ENCODE assay signal across 9 mouse cellular contexts in genomic region chr10:24797246-24797645, GRCm38 (mm10). TPM values are rescaled to one million over a fixed set of nuclear protein-coding genes. Genes with fewer than 3 reads are reported as not detected.
DNase-seq lines count a peak whose midpoint lies in the region; ATAC-seq and TF ChIP-seq lines count a peak whose summit lies in the region.
"Had no signal": no experiment of that assay in that cellular context is flagged by ENCODE, and none has a peak within 500 bp of the region (broad histone marks: within the 10 kb centered on the region; RNA-seq: fewer than 3 reads in every experiment).

No protein-coding gene starts in this region.

- 48% methylated on average over 5 of the region's 5 CpGs for WGBS in forebrain, embryonic 11.5 days
- 46% methylated on average over 5 of the region's 5 CpGs for WGBS in forebrain, embryonic 12.5 days

- H3K79me2 ChIP-seq in CH12.LX (replicated peaks; ENCODE audit: control insufficient read depth, extremely low read depth, insufficient read depth, poor library complexity, severe bottlenecking) = no peaks in the 10 kb centered on the region

- TF ChIP-seq EP300 in CH12.LX (IDR thresholded peaks at IDR 0.05; ENCODE audit: low read length) = no peak

- H3K4me1 ChIP-seq in forebrain, embryonic 11.5 days (replicated peaks; ENCODE audit: control insufficient read depth, insufficient read depth, low read length) = no peaks in the 10 kb centered on the region
- no peaks in the 10 kb centered on the region for H3K4me1 ChIP-seq in forebrain, embryonic 12.5 days
- peaks cover 0 to 6% of the 10 kb centered on the region in 2 experiments; a peak in 2 of 4 replicates for H3K4me1 ChIP-seq in CH12.LX (ENCODE audit: control insufficient read depth in 1 of 2, insufficient read depth in 2 of 2)
- H3K4me1 ChIP-seq: limb, embryonic 12.5 days had no signal

- peak; percentile 76 for DNase-seq in forebrain, embryonic 11.5 days (ENCODE audit: low spot score)
- peak; percentile 79 for DNase-seq in CH12.LX (ENCODE audit: extremely low read depth)
- DNase-seq in c-Kit-positive CD71-negative TER-119-negative erythroid progenitor cells, embryonic 14.5 days (ENCODE audit: low read depth) = peak; percentile 56
- DNase-seq in layer of hippocampus, adult 9-11 months = peak; percentile 10
- peak; percentile 68 to 88 for DNase-seq in spleen, postnatal 10 days (ENCODE audit: low spot score in 2 of 2)

- no peak overlapping the region for H3K4me3 ChIP-seq in forebrain, embryonic 11.5 days (ENCODE audit: low read depth, low read length)
- H3K4me3 ChIP-seq in forebrain, embryonic 12.5 days (replicated peaks) = no peak overlapping the region
- no peak overlapping the region for H3K4me3 ChIP-seq in CH12.LX (replicated peaks in 1 of 3; ENCODE audit: low read depth in 2 of 3, low read length in 2 of 3, poor library complexity in 1 of 3)
- H3K4me3 ChIP-seq: limb, embryonic 12.5 days had no signal

- H3K27ac ChIP-seq in forebrain, embryonic 11.5 days (ENCODE audit: low read depth, low read length) = no peak overlapping the region
- no peak overlapping the region for H3K27ac ChIP-seq in forebrain, embryonic 12.5 days
- H3K27ac ChIP-seq in CH12.LX (ENCODE audit: insufficient read depth, low read depth) = no peak overlapping the region
- H3K27ac ChIP-seq: limb, embryonic 12.5 days had no signal

- TF ChIP-seq RAD21 in CH12.LX (IDR thresholded peaks at IDR 0.05; ENCODE audit: low read depth, low read length) = peak; percentile 85

- dilution Hi-C loops in CH12.LX (cut with MboI; ENCODE audit: extremely low pct_ligation_motif_present, extremely low pct_unique_long_range_greater_than_20kb, low sequenced_read_pairs) = no loop called here

- no peak overlapping the region for H3K4me2 ChIP-seq in forebrain, embryonic 11.5 days (ENCODE audit: low read depth, low read length, severe bottlenecking)
- H3K4me2 ChIP-seq in forebrain, embryonic 12.5 days = no peak overlapping the region
- H3K4me2 ChIP-seq in CH12.LX (ENCODE audit: insufficient read depth, low read depth, poor library complexity, severe bottlenecking) = no peak overlapping the region
- H3K4me2 ChIP-seq: limb, embryonic 12.5 days had no signal

- no peak overlapping the region for H3K9ac ChIP-seq in forebrain, embryonic 11.5 days (ENCODE audit: low read length)
- no peak overlapping the region for H3K9ac ChIP-seq in forebrain, embryonic 12.5 days
- H3K9ac ChIP-seq in CH12.LX (ENCODE audit: insufficient read depth, low read depth) = no peak overlapping the region
- H3K9ac ChIP-seq: limb, embryonic 12.5 days had no signal

- H3K27me3 ChIP-seq in forebrain, embryonic 11.5 days (ENCODE audit: control insufficient read depth, insufficient read depth, low read length) = no peaks in the 10 kb centered on the region
- no peaks in the 10 kb centered on the region for H3K27me3 ChIP-seq in forebrain, embryonic 12.5 days
- H3K27me3 ChIP-seq in CH12.LX (replicated peaks) = no peaks in the 10 kb centered on the region
- H3K27me3 ChIP-seq: limb, embryonic 12.5 days had no signal

- ATAC-seq in forebrain, embryonic 11.5 days (replicated peaks; ENCODE audit: low FRiP score) = no peak
- ATAC-seq in forebrain, embryonic 12.5 days (ENCODE audit: low FRiP score) = no peak
- ATAC-seq in frontal cortex, adult (ENCODE audit: low TSS enrichment) = peak; percentile 69
- ATAC-seq in megakaryocyte progenitor cell, adult 5-6 weeks (replicated peaks; ENCODE audit: poor library complexity) = peak; percentile 94

- TF ChIP-seq POLR2A in CH12.LX (IDR thresholded peaks at IDR 0.05; ENCODE audit: low read depth, low read length) = no peak

- H3K9me3 ChIP-seq in forebrain, embryonic 11.5 days (ENCODE audit: control insufficient read depth, low read length) = no peaks in the 10 kb centered on the region
- H3K9me3 ChIP-seq in forebrain, embryonic 12.5 days = no peaks in the 10 kb centered on the region
- H3K9me3 ChIP-seq in CH12.LX (replicated peaks; ENCODE audit: low read length) = no peaks in the 10 kb centered on the region
- H3K9me3 ChIP-seq: limb, embryonic 12.5 days had no signal

- peak; percentile 92 to 98 for TF ChIP-seq CTCF in CH12.LX (conservative IDR thresholded peaks at IDR 0.05 in 1 of 2, IDR thresholded peaks at IDR 0.05 in 1 of 2; ENCODE audit: low read depth in 2 of 2, low read length in 2 of 2)

- H3K36me3 ChIP-seq in forebrain, embryonic 11.5 days (ENCODE audit: control insufficient read depth, insufficient read depth, low read length) = no peaks in the 10 kb centered on the region
- H3K36me3 ChIP-seq in forebrain, embryonic 12.5 days (replicated peaks) = no peaks in the 10 kb centered on the region
- no peaks in the 10 kb centered on the region for H3K36me3 ChIP-seq in CH12.LX (replicated peaks in 1 of 2; ENCODE audit: control insufficient read depth in 1 of 2, insufficient read depth in 1 of 2, low read length in 1 of 2)
- H3K36me3 ChIP-seq: limb, embryonic 12.5 days had no signal

- in situ Hi-C loops in CH12.LX (cut with MboI; ENCODE audit: low pct_ligation_motif_present, low pct_unique_long_range_greater_than_20kb, low sequenced_read_pairs) = loop anchor here (5.0 kb wide), 1 partner anchor 50 kb away; no protein-coding TSS in a partner anchor

TF ChIP-seq in CH12.LX, 34 proteins besides CTCF, POLR2A, EP300 and RAD21:
- TF ChIP-seq BHLHE40 (IDR thresholded peaks at IDR 0.05; ENCODE audit: low read depth, low read length) (peak; percentile 90), IRF4 (IDR thresholded peaks at IDR 0.05; ENCODE audit: low read depth, low read length) (0 out of 2 replicates have a peak, but pooled peaks have one; percentile 39), TCF12 (IDR thresholded peaks at IDR 0.05; ENCODE audit: low read depth, low read length) (0 out of 2 replicates have a peak, but pooled peaks have one; percentile 44), PAX5 (IDR thresholded peaks at IDR 0.05; ENCODE audit: low read length) (no peak), SIN3A (IDR thresholded peaks at IDR 0.05; ENCODE audit: low read length) (no peak), MYC (IDR thresholded peaks at IDR 0.05; ENCODE audit: low read depth, low read length) (peak; percentile 87), USF2 (conservative IDR thresholded peaks at IDR 0.05; ENCODE audit: low read depth, low read length) (no peak), SMC3 (IDR thresholded peaks at IDR 0.05; ENCODE audit: low read depth, low read length) (peak; percentile 93), ZC3H11A (IDR thresholded peaks at IDR 0.05; ENCODE audit: low read depth, low read length) (peak; percentile 59), HCFC1 (IDR thresholded peaks at IDR 0.05; ENCODE audit: low read depth, low read length) (peak; percentile 43), MAX (IDR thresholded peaks at IDR 0.05; ENCODE audit: low read length) (peak; percentile 82)
TF ChIP-seq in CH12.LX: peak in this region for 8.

RNA-seq across cellular contexts. Expression of gene Enpp3, which starts 45.4 kb away (rescaled TPM):
- polyA plus RNA-seq in forebrain, embryonic 11.5 days (2014; fragmentation: Nextera tagmentation; extraction: Ambion mirVana) = 4.1 and 6.4 TPM in 2 replicates
- 3.8 and 3.9 TPM in 2 replicates for polyA plus RNA-seq in forebrain, embryonic 12.5 days (2016; fragmentation: Nextera tagmentation; extraction: Ambion mirVana)
- total RNA-seq in CH12.LX (2012; rRNA removed) = 0.04 TPM in 1 of 2 replicates, not detected in the other
- 0.08 and 0.15 TPM in 2 replicates for total RNA-seq in CH12.LX (2014; rRNA removed)
- 0.24 and 0.48 TPM in 2 replicates for polyA plus RNA-seq in CH12.LX (2012; ENCODE audit: insufficient read length, low read depth)
- 0.22 and 0.54 TPM in 2 replicates for total RNA-seq in megakaryocyte progenitor cell, adult 5-6 weeks (2015)
- total RNA-seq in megakaryocyte progenitor cell, adult 5-6 weeks (2017) = 0.10 and 0.12 TPM in 2 replicates

Comparison
In these comparisons a context has a peak if more than half of its experiments do, and no peak if none do; other contexts are left out.
1. ATAC-seq: peak in frontal cortex, adult (single experiment) and megakaryocyte progenitor cell, adult 5-6 weeks (single experiment); none in forebrain, embryonic 11.5 days (single experiment) and forebrain, embryonic 12.5 days (single experiment).
2. DNase-seq: peak in every context shown above with its lines; median percentile 79 in CH12.LX; 78 in spleen, postnatal 10 days; 76 in forebrain, embryonic 11.5 days; 56 in c-Kit-positive CD71-negative TER-119-negative erythroid progenitor cells, embryonic 14.5 days; 10 in layer of hippocampus, adult 9-11 months.